Comparison of ENCODE assay signal across 26 mouse cellular contexts in the genomic region with DNA sequence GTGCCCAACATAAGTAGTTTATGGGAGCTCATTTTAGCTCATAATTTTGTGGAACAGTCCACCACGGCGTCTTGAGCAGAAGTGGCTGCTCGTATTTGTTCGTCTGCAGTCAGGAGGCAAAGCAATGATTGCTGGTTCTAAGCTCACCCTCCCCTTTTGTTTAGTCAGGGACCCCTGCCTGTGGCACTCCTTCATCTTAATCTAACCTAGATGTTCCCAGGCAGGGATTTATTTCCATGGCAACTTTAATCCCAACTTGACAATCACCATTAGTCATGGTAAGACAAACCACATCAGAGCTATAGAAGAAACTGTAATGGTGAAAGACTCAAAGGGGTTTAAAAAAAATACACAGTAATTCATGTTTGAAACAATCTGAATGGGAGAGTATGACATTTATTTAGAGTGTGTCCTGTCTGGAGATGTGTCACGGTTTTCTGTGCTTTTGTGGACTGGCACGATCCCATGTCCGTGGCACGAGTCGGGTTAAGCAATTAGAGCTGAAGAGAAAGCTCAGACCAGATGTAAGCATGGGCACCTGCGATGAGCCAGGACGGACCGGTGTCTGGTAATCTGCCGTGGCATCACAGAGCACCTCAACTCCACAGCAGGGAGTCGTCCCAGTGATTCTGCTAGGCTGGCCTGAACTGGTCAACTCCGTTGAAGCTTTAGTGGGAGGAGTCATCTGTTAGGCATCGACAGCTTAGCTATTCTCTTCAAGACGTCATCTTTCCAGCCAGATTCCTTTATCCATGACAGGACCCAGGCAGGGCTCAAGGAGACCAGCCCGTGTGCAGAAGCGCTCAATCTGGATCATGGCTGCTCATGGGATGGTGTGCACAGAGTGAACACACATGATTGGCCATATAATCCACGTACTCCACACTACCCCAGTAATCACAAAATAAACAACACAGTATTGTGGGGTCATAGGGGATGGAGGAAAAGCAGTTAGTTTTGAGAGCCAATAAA.
DNase-seq lines count a peak whose midpoint lies in the region; ATAC-seq and TF ChIP-seq lines count a peak whose summit lies in the region.
"Had no signal": no experiment of that assay in that cellular context is flagged by ENCODE, and none has a peak within 500 bp of the region (broad histone marks: within the 10 kb centered on the region; RNA-seq: fewer than 3 reads in every experiment).

No protein-coding gene starts in this region.

- H3K4me3 ChIP-seq in megakaryocyte, embryonic 14.5 days (replicated peaks), result peak overlapping the region; percentile 24
- H3K4me3 ChIP-seq in midbrain, embryonic 12.5 days, result no peak overlapping the region
- no peak overlapping the region for H3K4me3 ChIP-seq in midbrain, postnatal 0 days (ENCODE audit: low read depth, low read length)
- H3K4me3 ChIP-seq: embryonic facial prominence, embryonic 10.5 days; embryonic facial prominence, embryonic 13.5 days; erythroblast, embryonic 14.5 days; forebrain, embryonic 12.5 days; forebrain, embryonic 15.5 days; hindbrain, embryonic 10.5 days; hindbrain, embryonic 13.5 days had no signal

- TF ChIP-seq POLR2A in brain, embryonic 14.5 days (IDR thresholded peaks at IDR 0.05; ENCODE audit: borderline replicate concordance, extremely low read depth, insufficient read depth, insufficient read length, poor library complexity, severe bottlenecking), result no peak

- no peaks in the 10 kb centered on the region for H3K27me3 ChIP-seq in megakaryocyte, embryonic 14.5 days (replicated peaks)
- H3K27me3 ChIP-seq in midbrain, embryonic 12.5 days, result peaks cover 83% of the 10 kb centered on the region
- peaks cover 9% of the 10 kb centered on the region; the same call in 1 of the 2 replicates for H3K27me3 ChIP-seq in midbrain, postnatal 0 days (ENCODE audit: insufficient read depth, low read length)
- H3K27me3 ChIP-seq: forebrain, embryonic 15.5 days had no signal

- no peak overlapping the region for H3K27ac ChIP-seq in midbrain, embryonic 12.5 days (replicated peaks)
- H3K27ac ChIP-seq in midbrain, postnatal 0 days (ENCODE audit: low read depth, low read length), result no peak overlapping the region
- H3K27ac ChIP-seq: embryonic facial prominence, embryonic 10.5 days; embryonic facial prominence, embryonic 13.5 days; forebrain, embryonic 12.5 days; forebrain, embryonic 15.5 days; hindbrain, embryonic 10.5 days; hindbrain, embryonic 13.5 days had no signal

- no peak overlapping the region for H3K9ac ChIP-seq in midbrain, embryonic 12.5 days (replicated peaks)
- no peak overlapping the region for H3K9ac ChIP-seq in midbrain, postnatal 0 days (replicated peaks; ENCODE audit: low read length, poor library complexity, severe bottlenecking)
- H3K9ac ChIP-seq: embryonic facial prominence, embryonic 13.5 days; forebrain, embryonic 12.5 days; forebrain, embryonic 15.5 days; hindbrain, embryonic 13.5 days had no signal

- DNase-seq in midbrain, postnatal 0 days (ENCODE audit: low spot score), result no peak
- DNase-seq in ZHBTc4 (ENCODE audit: low read depth, low spot score), result peak; percentile 37
- peak; percentile 67 for DNase-seq in brain, embryonic 14.5 days (ENCODE audit: low read depth)
- DNase-seq in kidney, adult 9 months, result no peak
- DNase-seq in heart, postnatal 14 days, result no peak
- DNase-seq: adrenal gland, adult 8-10 months; adrenal gland, postnatal 25 days; cerebellum, adult 18-20 months; cerebellum, adult 9-10 months; gastrocnemius, postnatal 10 days; heart, adult 11 months; heart, postnatal 36 days had no signal

- intact Hi-C loops in heart, postnatal 14 days (cut with DNase I), result no loop called here

- 25% methylated on average over 20 of the region's 20 CpGs for WGBS in midbrain, embryonic 12.5 days
- 22% methylated on average over 20 of the region's 20 CpGs for WGBS in midbrain, postnatal 0 days

- H3K4me2 ChIP-seq in midbrain, embryonic 12.5 days (replicated peaks), result no peak overlapping the region
- no peak overlapping the region for H3K4me2 ChIP-seq in midbrain, postnatal 0 days (ENCODE audit: low read depth, low read length, poor library complexity, severe bottlenecking)
- H3K4me2 ChIP-seq: embryonic facial prominence, embryonic 13.5 days; forebrain, embryonic 12.5 days; forebrain, embryonic 15.5 days; heart, embryonic 11.5 days; hindbrain, embryonic 13.5 days had no signal

- ATAC-seq in megakaryocyte, adult 5-6 weeks (ENCODE audit: poor library complexity, severe bottlenecking), result no peak
- ATAC-seq in midbrain, embryonic 12.5 days (ENCODE audit: low FRiP score, low read depth), result peak; percentile 88
- no peak for ATAC-seq in midbrain, postnatal 0 days (ENCODE audit: low FRiP score)
- ATAC-seq: activated CD4-positive, CD25-positive, alpha-beta regulatory T cell, adult 4 months; CD4-positive, CD25-positive, alpha-beta regulatory T cell, adult 4 months; forebrain, embryonic 15.5 days; hindbrain, embryonic 16.5 days had no signal

- peaks cover 73% of the 10 kb centered on the region for H3K9me3 ChIP-seq in megakaryocyte, embryonic 14.5 days
- H3K9me3 ChIP-seq in midbrain, embryonic 12.5 days, result peaks cover 6% of the 10 kb centered on the region; the same call in 1 of the 2 replicates
- no peaks in the 10 kb centered on the region for H3K9me3 ChIP-seq in midbrain, postnatal 0 days (ENCODE audit: low read length)
- H3K9me3 ChIP-seq: forebrain, embryonic 15.5 days had no signal

- TF ChIP-seq CTCF in midbrain, postnatal 0 days (IDR thresholded peaks at IDR 0.05), result no peak
- TF ChIP-seq CTCF in brain, embryonic 14.5 days (IDR thresholded peaks at IDR 0.05; ENCODE audit: borderline replicate concordance, extremely low read depth, insufficient read depth, insufficient read length), result no peak

- H3K36me3 ChIP-seq in megakaryocyte, embryonic 14.5 days (replicated peaks; ENCODE audit: low read length), result no peaks in the 10 kb centered on the region
- no peaks in the 10 kb centered on the region for H3K36me3 ChIP-seq in midbrain, embryonic 12.5 days
- no peaks in the 10 kb centered on the region for H3K36me3 ChIP-seq in midbrain, postnatal 0 days (ENCODE audit: insufficient read depth, low read length)
- H3K36me3 ChIP-seq: embryonic facial prominence, embryonic 10.5 days; embryonic facial prominence, embryonic 13.5 days; forebrain, embryonic 12.5 days; forebrain, embryonic 15.5 days; hindbrain, embryonic 10.5 days; hindbrain, embryonic 13.5 days had no signal

- H3K4me1 ChIP-seq in megakaryocyte, embryonic 14.5 days, result no peaks in the 10 kb centered on the region
- peaks cover 4% of the 10 kb centered on the region; the same call in 1 of the 2 replicates for H3K4me1 ChIP-seq in midbrain, embryonic 12.5 days
- no peaks in the 10 kb centered on the region for H3K4me1 ChIP-seq in midbrain, postnatal 0 days (ENCODE audit: insufficient read depth, low read length)
- H3K4me1 ChIP-seq: embryonic facial prominence, embryonic 10.5 days; embryonic facial prominence, embryonic 13.5 days; forebrain, embryonic 15.5 days had no signal

Comparison
In these comparisons a context has a peak if more than half of its experiments do, and no peak if none do; other contexts are left out.
1. DNase-seq: peak in ZHBTc4 (single experiment) and brain, embryonic 14.5 days (single experiment); none in midbrain, postnatal 0 days (single experiment), kidney, adult 9 months (single experiment) and heart, postnatal 14 days (0 of 2).